Mouse (Mus musculus): Measurements from ENCODE around the gene Tenm4.

Gene Tenm4

GRCm38 (mm10) chr7:96734315-96735058 is 563.4 kb downstream of the Tenm4 start:
- no peak for DNase-seq (ENCODE audit: low read depth)

- DNase-seq (ENCODE audit: low read depth), result no peak
These were observed 569.6 kb downstream of the Tenm4 start for GRCm38 (mm10) chr7:96740631-96741030.

GRCm38 (mm10) chr7:96742221-96742620 is 571.2 kb downstream of the Tenm4 start:
- no peak for DNase-seq (ENCODE audit: low read depth)

- DNase-seq (ENCODE audit: low read depth), result no peak
These were observed 574.9 kb downstream of the Tenm4 start for GRCm38 (mm10) chr7:96745956-96746355.

GRCm38 (mm10) chr7:96746706-96747105 is 575.7 kb downstream of the Tenm4 start:
- no peak for DNase-seq (ENCODE audit: low read depth)

- no peak for DNase-seq (ENCODE audit: low read depth)
These were observed 577.5 kb downstream of the Tenm4 start for GRCm38 (mm10) chr7:96748538-96749045.

GRCm38 (mm10) chr7:96749753-96750152 is 578.7 kb downstream of the Tenm4 start:
- DNase-seq (ENCODE audit: low read depth), result no peak

- no peak for DNase-seq (ENCODE audit: low read depth)
These were observed 580.2 kb downstream of the Tenm4 start for GRCm38 (mm10) chr7:96751236-96751635.

- no peak for DNase-seq (ENCODE audit: low read depth)
These were observed 581.7 kb downstream of the Tenm4 start for GRCm38 (mm10) chr7:96752776-96753175.

- DNase-seq (ENCODE audit: low read depth), result no peak
These were observed 582.5 kb downstream of the Tenm4 start for GRCm38 (mm10) chr7:96753335-96754095.

- DNase-seq (ENCODE audit: low read depth), result no peak
These were observed 583.1 kb downstream of the Tenm4 start for GRCm38 (mm10) chr7:96754175-96754574.

GRCm38 (mm10) chr7:96755459-96756094 is 584.5 kb downstream of the Tenm4 start:
- no peak for DNase-seq (ENCODE audit: low read depth)

GRCm38 (mm10) chr7:96756104-96756742 is 585.2 kb downstream of the Tenm4 start:
- no peak for DNase-seq (ENCODE audit: low read depth)

- DNase-seq (ENCODE audit: low read depth), result no peak
These were observed 586.0 kb downstream of the Tenm4 start for GRCm38 (mm10) chr7:96757067-96757466.

GRCm38 (mm10) chr7:96760208-96760607 is 589.2 kb downstream of the Tenm4 start:
- no peak for DNase-seq (ENCODE audit: low read depth)

- DNase-seq (ENCODE audit: low read depth), result no peak
These were observed 590.1 kb downstream of the Tenm4 start for GRCm38 (mm10) chr7:96761151-96761550.

GRCm38 (mm10) chr7:96765321-96765960 is 594.4 kb downstream of the Tenm4 start:
- no peak for DNase-seq (ENCODE audit: low read depth)

GRCm38 (mm10) chr7:96767090-96767489 is 596.0 kb downstream of the Tenm4 start:
- DNase-seq (ENCODE audit: low read depth), result no peak

GRCm38 (mm10) chr7:96768718-96769117 is 597.7 kb downstream of the Tenm4 start:
- no peak for DNase-seq (ENCODE audit: low read depth)

GRCm38 (mm10) chr7:96769784-96770183 is 598.7 kb downstream of the Tenm4 start:
- DNase-seq (ENCODE audit: low read depth), result peak; percentile 33

GRCm38 (mm10) chr7:96772966-96773365 is 601.9 kb downstream of the Tenm4 start:
- no peak for DNase-seq (ENCODE audit: low read depth)

All from 416B (cell line).